Mouse (Mus musculus): ENCODE results near the gene Foxp1.

The Foxp1 gene

DNA sequence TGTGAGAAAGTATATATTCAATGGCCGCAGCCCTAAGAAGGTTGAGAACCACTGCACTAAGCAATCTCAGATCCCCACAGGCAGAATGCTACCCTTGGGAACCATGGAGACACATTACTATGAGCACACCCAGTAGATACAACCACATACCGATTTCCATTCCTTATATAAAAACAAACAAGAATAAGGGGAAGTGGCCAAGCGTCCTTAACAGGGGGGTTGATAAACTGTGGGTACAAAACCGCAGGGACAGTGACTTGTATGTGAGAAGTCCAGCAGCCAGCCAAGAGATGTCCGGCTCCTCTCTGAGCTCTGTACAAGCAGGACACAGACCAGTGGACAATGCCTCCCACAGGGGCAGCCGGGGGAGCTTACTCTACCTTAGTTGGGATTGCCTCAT is 563.2 kb downstream of the Foxp1 start:
- no peak for DNase-seq

DNA sequence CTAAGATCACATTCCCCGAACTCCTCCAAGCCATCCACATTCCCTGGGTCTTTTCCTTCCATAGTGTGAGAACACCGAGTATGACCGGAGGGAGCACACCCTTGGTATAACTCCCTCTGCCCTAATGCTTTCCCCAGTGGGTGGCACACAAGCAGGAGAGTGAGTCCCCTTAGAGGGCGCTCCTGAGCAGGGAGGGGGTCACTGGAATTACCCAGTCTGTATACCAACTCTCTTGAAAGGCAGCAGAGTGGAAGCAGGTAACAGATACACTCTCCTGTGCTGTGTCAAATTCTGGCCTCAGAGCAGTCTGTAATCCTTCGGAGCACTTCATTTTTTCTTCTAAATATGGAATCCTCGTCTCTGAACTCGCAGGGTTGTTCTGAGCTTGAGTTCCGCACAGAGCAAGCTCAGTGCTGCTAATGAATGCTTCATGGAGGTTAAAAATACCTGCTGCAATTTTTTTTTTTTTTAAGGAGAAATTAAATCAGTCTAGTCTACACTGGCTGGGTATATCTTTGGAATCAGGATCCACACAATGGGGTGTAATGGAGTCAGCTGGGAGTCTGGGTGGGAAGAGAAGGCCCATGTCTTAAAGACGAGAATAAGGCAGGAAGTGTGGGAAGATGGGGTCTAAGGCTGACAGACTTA is 565.9 kb downstream of the Foxp1 start:
- no peak for DNase-seq

DNA sequence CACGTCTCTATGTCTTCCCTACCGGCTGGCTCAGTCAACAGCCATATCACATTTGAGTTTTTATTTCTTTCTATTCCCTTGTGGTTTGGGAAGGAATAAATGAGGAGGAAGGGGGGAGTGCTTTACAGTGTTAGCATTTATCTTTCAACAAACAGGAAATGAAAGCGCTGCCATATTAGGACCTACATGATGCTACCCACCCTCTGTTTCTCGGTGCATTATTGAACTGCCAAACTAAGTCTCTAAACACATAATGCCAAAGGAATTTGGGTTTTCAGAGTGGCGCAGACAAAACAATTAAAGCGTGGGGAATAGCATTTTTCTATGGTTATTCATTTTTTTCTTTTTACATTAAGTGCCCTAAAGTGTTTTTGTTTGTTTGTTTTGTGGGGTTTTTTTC is 566.8 kb downstream of the Foxp1 start:
- DNase-seq: no peak

DNA sequence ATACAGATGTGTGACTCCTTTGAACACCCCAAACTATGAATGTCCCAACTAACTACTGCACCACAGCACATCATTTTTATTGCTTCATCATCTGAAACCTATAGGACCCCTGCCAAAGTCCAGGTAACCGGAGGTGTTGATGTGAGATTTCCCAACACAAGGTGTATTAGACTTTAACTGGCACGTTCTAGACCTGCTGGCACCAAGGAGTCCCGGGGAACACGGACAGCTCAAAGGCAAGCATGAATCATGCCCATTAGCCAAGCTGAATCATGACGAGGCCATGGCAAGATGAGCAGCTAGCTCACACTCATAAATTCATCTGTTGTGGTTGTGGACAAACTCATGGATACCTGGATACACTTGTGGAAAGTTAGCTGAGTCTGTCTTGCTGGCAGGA is 568.1 kb downstream of the Foxp1 start:
- no peak for DNase-seq

DNA sequence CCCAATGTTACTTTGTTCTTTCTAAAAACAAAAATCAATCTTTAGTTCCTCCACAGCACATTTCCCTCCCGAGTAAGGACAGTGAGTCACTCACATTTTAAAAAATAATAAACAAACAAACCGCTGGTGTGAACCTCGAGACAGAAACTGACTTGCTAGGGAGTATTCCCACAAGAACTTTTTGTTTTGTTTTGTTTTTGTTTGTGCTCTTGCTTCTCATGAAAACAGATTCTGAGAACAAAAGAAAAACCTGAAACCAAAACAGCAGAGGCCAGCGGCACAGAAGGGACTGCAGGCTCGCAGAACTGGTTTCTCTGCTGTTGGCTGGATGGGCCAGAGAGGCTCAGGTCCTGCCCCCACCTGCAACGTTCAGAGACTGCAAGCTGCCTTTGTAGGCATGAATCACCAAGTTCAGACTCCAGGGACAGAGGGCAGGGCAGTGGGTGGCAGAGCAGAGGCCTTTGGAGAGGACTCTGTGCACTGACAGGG is 572.8 kb downstream of the Foxp1 start:
- no peak for DNase-seq

DNA sequence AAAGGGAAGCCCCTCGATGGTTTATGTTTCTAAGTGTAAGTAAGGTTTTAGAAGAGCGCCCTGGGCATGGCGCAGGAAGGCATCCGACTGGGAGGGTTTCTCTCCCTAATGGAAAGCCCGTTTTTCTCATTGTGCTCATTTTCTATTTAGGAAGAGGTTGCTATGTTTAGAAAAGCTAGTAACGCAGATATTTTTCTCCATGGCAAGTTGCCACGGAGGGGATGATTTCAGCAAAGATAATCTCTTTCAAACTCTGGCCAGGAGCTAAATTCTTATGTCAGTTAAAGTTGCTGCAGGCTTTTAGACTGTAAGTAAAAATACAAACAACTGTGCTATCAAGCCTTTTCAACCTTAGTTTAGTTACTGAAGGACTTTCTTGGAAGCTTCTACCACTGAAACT is 573.2 kb downstream of the Foxp1 start:
- DNase-seq: no peak

DNA sequence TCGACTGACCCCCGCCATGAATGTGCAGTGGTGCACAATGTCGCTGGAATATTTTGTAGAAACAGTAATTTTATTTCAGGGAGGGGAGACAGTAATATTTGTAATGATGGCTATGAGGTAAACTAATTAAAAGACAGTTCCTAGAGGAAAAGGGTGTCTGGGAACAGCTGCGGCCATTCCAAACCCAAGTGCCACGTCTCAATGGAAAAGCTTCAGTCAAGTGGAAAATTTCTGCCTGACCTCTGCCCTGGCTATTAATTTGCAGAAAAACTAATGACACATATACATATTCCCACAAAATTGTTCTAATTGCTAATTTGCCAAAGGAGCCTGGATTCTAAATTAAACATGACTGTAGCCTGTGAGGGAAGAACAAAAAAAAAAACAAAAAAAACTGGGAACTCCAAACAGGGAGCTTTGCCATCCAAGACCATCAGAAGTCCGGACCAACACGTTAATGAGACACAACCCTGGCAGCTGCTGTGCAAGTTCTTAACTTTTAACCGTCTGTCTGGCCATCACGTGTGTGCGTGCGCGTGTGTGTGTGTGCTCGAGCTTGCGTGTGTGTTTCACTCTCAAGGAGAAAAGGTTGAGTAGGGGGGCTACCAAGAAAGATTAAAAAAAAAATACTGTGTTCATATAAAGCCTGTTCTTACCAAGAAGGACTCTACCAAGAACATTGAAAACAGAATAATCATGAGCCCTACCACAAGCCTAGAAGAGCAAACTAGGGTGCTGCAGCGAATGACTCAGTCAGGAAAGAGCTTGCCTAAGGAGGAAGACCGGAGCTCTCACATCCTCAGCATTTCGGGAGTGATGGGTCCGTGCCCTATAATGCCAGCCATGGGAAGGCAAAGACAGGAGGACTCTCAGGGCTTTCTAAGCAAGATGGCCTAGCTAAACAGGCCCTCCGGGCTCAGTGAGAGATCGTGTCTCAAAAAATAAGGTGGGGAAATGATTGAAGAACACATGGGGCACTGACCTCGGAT is 574.1 kb downstream of the Foxp1 start:
- no peak for DNase-seq

DNA sequence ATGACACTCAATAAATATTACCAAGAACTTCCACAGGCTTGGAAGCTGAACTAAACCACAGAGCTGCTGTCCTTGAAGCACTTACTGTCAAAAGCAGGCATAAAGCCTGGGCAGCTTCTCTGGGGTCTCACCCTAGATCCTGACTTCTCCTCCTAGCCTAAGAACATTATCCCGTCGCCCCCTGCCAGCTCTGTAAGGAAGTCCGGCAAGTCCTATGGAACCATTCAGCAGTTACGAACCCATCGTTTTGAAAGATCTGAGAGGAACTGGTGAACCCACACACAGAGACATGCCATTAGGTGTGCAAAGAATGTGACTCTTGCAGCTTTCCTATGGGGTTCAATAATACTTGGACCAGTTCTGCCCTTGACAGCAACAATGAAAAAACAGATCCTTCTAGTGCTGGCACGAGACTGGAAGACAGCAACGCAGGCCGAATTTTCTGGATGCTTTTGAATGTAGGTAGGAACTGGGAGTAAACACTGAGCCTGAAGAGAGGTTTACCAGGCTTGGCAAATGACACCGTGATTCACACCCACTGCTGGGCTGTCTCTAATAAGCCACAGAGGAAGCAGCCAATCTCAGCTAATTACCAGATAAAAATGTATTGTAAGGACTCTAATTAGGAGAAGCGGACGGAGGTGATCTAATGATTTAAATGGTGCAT is 574.9 kb downstream of the Foxp1 start:
- no peak for DNase-seq

DNA sequence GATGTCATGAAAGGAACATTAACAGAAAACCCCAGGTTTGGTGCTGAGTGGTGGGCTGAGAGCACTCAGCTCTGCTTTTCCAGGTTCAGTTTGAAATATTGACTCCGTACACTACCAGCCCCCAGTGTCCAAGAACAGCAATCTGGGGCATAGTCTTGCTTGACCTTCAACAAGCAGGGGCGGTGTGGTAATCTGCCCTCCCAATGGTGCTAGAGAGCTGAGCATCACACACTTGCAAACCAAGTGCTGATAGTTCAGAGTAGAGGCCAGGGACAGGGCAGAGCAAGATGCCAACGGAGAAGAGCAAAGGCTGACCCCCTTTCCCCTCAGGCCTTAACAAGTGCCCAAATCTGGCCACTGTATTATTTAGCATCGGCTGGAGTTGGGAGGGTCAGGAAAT is 575.8 kb downstream of the Foxp1 start:
- no peak for DNase-seq

DNA sequence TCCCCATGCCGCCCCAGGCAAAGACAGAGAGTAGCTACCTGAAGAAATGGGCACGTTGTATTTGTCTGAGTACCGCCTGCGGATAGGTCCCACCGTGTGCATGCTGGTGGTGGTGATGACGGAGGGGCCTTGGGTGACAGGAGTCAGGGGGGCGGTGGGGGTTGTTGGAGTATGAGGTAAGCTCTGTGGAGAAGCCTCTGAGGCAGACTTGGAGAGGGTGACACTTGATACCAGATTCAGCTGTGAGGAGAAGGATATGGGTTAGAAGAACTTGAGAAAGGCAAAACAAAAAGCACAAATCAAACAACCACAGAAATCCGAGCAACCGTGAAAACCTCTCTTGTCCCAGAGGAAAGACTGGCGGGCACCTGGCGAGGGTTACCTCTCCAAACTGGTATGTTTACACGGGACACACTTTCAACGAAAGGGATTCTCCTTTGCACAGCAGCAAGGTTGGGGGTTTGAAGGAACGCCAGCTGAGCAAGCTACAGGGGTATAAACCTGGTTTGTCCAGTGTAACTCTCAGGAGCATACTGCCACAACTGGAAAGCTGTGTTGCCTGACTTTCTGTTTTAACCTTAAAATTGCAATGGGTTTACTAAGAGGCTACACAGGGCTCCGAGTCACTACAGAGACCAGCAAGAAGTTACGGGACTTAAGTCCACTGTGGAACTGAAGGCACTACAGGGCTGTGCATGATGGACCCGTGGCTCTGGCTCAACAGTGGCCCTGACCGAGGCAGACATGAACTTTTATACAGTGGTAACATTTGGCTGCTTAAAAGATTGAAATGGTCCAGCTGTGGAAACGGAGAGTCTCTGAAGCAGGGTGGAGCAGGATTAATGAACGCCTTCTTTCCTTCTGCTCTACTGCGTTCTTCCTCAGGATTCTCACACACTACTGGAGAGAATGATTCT is 576.8 kb downstream of the Foxp1 start:
- DNase-seq: no peak

DNA sequence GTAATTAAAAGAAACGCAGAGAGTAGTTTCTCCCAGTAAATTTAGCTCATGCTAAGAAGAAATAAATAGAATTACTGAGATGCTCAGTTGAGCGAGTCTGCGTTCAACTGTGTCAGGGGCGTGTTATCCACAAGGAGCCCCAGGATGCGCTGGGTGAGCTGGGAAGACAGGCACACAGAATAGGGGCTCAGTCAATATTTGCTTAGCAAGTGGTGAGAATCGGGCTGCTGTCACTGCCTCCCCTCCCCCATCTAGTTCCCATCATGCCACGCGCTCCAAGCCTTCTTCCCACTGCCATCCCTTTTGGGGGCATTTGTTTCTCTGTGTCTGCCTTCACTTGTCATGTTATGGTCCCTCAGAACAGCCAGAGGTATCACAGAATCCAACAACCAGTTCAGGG is 584.2 kb downstream of the Foxp1 start:
- no peak for DNase-seq

DNA sequence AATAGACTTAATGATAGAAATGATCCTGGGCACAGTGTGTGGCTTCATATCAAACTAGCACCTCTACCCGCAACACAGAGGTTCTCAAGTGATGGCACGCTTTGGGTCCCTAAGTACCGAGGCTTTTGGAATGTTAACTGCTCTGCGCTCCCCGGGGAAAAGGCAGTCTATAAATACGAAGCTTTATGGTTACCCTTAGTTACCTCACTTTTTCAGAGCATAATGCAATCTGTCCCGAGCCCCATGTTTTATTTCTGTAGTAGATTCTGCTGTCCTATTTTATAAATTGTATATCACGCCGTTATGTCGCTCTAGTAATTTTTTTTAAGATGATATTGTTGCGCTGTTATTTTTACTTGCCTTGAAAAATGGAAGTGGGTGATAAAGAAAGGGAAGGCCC is 585.0 kb downstream of the Foxp1 start:
- no peak for DNase-seq

DNA sequence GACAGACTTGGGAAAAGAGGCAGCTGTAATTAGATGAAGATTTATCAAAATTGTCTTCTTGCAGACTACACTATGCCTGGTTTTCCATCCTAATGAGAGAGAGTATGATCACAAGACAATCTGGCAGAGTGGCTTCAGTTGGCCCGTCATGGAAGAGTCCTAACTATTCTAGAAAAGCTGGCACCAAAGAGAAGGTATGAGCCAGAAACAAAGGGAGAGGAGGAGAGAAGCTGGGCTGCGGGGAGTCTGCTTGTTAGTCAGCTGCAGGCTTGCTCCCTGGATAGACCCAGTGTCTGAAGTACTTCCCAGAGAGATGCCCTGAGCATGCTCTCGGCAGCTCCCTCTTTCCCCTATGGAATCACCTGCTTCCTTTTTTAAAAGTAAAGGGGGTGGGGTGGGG is 586.1 kb downstream of the Foxp1 start:
- no peak for DNase-seq

DNA sequence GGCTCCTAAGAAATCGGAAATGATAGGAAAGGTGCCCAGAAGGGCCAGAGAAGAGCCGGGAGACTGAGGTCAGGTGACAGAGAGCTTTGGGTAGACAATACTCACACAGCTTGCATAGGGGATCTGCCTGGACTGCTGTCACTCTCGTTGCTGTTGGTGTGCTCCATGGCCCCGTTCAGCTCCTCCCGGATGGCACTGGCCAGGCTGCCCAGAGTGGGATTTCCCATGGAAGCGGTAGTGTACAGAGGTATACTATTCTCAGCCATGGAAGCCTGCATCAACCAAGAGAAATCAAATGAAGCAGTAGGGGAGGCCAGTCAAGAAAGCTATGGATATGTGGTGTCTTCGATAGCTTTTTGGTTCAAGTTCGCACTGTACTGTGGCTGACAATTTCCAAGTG is 587.4 kb downstream of the Foxp1 start:
- DNase-seq: no peak

DNA sequence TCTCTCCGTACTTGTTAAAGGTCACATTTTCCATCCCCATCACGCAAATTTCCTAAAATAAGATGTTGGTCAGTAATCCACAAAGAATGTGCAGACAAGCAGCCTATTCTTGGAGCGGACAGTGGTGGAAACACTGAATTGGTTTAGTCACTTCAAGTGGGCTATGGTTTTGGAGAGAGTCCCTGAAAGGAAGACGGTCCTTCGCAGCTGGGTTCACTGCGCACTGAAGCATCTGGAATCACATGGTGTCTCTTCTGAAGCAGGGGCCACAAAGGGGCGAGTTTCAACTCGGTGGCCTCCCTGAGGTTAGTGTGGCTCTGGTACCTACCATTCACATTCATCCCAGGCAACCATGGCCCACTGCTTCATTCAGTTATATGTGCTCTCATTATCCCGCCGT is 588.1 kb downstream of the Foxp1 start:
- no peak for DNase-seq

DNA sequence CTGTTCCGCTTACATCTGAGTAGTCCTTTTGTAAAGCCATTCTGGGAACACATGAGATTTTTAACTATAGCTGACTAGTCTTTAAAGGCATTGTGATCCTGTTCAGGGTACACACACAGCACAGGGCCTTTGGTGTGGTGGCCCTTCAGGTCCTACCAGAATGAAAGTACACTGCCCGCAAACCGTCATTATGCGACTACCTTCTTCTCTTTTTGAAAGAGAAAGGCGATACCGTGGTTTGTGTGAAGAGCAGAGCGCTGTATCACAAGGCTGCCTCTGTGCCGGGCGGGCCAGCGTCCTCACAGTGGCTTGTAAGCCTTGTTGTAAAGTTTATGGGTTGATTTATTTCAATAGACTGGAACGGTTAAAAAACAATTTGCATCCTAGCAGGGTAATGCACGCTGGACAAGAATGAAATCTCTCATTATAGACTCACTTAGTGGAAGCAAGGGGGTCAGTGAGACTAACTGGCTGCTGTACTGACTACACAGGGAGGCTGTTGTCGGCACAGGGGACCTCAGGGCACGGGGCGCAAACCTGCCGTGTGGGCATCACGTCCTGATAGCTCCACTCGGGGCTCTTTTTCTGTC is 589.3 kb downstream of the Foxp1 start:
- no peak for DNase-seq

DNA sequence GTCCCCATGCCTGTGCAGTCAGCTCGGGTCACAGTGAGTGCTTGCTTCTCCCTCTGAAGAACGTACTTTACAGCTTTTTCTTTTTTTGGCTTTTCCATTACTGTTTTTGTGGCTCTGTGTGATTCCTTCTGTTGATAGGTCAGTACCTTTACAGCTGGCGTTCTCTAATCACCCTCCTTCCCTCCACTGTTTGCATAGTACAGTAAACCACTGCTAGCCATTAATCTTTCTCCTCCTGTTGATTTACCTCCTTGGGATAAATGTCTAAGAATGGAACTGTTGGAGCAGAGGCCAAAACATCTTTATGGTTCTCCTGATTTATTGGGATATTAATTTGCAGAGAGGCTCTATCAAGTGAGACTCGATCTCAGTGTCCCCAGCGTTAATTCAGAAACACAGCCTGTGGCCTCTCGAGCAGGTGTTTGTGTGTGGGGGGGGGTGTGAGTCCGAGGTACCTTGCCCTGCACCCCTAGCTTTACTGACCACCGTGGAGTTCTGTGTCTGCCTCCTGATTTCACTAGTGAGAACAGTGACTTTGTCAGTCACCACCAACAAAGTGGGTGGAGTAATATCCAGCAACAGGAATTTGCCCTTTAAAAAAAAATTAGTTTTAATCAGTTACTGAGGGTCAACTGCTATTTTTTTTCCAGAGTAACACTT is 590.5 kb downstream of the Foxp1 start:
- DNase-seq: no peak

DNA sequence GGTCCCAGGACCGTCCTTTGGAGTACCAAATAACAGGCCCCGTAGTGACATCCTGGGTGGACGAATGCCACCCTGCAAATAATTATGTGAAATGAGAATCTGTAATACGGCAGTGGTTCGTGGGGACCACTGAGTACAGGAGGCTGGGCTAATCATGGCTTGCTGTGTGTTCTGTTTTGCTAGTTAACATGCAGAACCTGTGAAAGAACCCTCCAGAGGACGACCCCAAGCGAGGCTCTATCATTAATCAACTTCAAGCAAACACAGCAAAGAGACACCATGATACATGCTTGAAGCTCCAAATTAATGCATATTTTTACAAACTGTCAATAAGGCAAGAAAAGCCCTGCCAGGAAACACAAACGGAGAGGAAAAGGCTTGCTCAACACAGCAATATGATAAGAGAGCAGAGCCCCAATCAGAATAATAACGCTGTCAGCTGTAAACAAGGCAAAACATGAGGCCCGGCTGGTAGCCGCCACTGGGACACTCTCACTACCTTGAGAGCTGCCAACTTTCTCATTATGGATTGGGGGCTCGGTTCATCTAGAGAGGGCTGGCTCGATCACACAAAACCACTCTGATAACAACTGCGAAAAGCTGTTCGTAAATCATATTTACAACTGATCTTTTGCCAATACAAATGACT is 591.7 kb downstream of the Foxp1 start:
- DNase-seq: no peak

DNA sequence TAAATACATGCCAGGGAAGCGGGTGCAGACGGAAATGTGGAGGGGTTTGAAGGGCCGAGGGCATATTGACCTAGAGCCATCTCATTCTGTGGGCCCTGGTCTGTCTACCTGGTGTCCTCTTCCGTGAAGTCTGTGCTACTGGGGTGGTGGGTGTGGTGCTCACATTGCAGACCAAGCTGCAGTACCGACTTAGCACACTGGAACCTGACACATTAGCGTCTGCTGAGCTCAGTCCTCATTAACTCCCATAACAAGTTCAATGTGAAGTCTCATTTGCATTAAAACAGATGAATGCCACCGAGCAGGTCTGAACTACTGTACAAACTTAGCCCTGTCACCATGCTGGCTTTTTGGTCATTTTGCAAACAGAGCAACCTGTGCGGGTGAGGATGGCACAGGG is 594.2 kb downstream of the Foxp1 start:
- DNase-seq: no peak

DNA sequence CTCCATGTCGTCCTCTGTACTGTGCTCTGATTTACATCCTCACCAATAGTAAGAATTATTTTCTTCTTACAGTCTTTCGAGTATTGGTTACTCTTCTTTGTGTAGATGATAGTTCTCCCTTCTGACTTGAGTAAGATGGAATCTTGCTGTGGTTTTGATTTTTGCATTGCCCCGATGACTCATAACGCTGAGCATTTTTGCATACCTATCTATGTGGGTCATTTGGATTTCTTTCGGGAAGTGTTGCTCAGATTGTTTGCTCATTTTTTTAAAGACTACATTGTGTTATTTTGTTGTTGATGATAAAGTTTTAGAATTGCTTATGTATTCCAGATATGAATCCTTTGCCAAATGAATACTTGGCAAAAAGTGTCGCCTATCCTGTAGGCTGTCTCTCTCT is 621.3 kb downstream of the Foxp1 start:
- DNase-seq: no peak

DNA sequence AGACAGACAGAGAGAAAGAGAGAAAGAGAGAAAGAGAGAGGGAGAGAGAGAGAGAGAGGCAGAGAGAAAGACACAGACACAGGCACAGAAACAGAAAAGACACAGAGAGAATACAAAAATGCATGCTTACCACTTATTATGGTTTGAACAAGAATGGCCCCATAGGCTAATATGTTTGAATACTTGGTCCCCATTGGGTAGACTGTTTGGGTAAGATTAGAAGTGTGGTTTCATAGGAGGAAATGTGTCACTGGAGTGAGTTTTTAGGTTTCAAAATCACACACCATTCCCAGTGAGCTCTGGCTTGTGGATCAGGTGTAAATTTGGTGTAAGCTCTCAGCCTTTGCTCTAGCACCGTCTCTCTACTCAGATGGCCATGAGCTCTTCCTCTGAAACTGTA is 644.3 kb downstream of the Foxp1 start:
- DNase-seq: no peak

Measured in cerebellum, adult 8-10 months (tissue).